Mouse (Mus musculus) kidney, adult 18-20 months (tissue): Measurements from ENCODE around the gene Shc2.

Experiments
- DNase-seq: peaks from one replicate; pipeline ENCODE4 v3.0.0; 2021

Gene Shc2

GRCm38 (mm10) chr10:79637128-79638110 lies at the start of gene Shc2:
Gene Shc2, minus strand, starts transcription at chr10:79637918.
- DNase-seq: no peak

GRCm38 (mm10) chr10:79687513-79687912 lies 49.8 kb upstream of the Shc2 start:
- no peak for DNase-seq

GRCm38 (mm10) chr10:79686691-79687090 lies 49.0 kb upstream of the Shc2 start:
- no peak for DNase-seq

GRCm38 (mm10) chr10:79686219-79686618 lies 48.5 kb upstream of the Shc2 start:
- DNase-seq: no peak

GRCm38 (mm10) chr10:79684770-79685600 lies 47.3 kb upstream of the Shc2 start:
- no peak for DNase-seq

GRCm38 (mm10) chr10:79683726-79684640 lies 46.3 kb upstream of the Shc2 start:
- DNase-seq: peak; percentile 29

- DNase-seq: peak; percentile 75
Measured at GRCm38 (mm10) chr10:79682916-79683582, 45.3 kb upstream of the Shc2 start.

- no peak for DNase-seq
Measured at GRCm38 (mm10) chr10:79682551-79682915, 44.8 kb upstream of the Shc2 start.

GRCm38 (mm10) chr10:79681591-79682245 lies 44.0 kb upstream of the Shc2 start, which contains the start of gene Cdc34:
Gene Cdc34, plus strand, starts transcription at chr10:79682195.
- DNase-seq: peak; percentile 99

- no peak for DNase-seq
Measured at GRCm38 (mm10) chr10:79680606-79681495, 43.1 kb upstream of the Shc2 start.

- no peak for DNase-seq
Measured at GRCm38 (mm10) chr10:79675346-79676035, 37.8 kb upstream of the Shc2 start.

- DNase-seq: no peak
Measured at GRCm38 (mm10) chr10:79673054-79673453, 35.3 kb upstream of the Shc2 start.

- DNase-seq: no peak
Measured at GRCm38 (mm10) chr10:79672088-79672455, 34.4 kb upstream of the Shc2 start.

- no peak for DNase-seq
Measured at GRCm38 (mm10) chr10:79671396-79672087, 33.8 kb upstream of the Shc2 start.

GRCm38 (mm10) chr10:79670071-79670888 lies 32.6 kb upstream of the Shc2 start:
- no peak for DNase-seq

- DNase-seq: peak; percentile 80
Measured at GRCm38 (mm10) chr10:79669576-79670057, 31.9 kb upstream of the Shc2 start.

- peak; percentile 96 for DNase-seq
Measured at GRCm38 (mm10) chr10:79668771-79669575, 31.3 kb upstream of the Shc2 start, which contains the start of gene Tpgs1. Gene Tpgs1, plus strand, starts transcription at chr10:79669369.
